Mouse (Mus musculus) megakaryocyte progenitor cell, adult 5-6 weeks (primary cell): ENCODE measurements around the gene Jph3. TPM values are rescaled to one million over a fixed set of nuclear protein-coding genes. Genes with fewer than 3 reads are reported as not detected.

Experiments
- ATAC-seq: replicated peaks from 2 replicates; pipeline ENCODE4 v1.8.0; 2016; ENCODE audit warnings: mild to moderate bottlenecking, moderate TSS enrichment, inconsistent platforms; ENCODE audit not compliant: poor library complexity
- total RNA-seq, 2 experiments: library from RNA; stranded (forward) in 1 of 2; stranded (reverse) in 1 of 2; fragments of 157-497, 149-512 nt in 1 of 2; fragments of 200-1000 nt in 1 of 2; gene quantifications; 2 replicates each; pipeline versions ENCODE4 v1.2.3 to v1.2.4; 2015 to 2017

Jph3 gene
- not detected in 2 replicates for total RNA-seq (2015)
- total RNA-seq (2017) = 0.04 TPM in 1 of 2 replicates, not detected in the other

DNA sequence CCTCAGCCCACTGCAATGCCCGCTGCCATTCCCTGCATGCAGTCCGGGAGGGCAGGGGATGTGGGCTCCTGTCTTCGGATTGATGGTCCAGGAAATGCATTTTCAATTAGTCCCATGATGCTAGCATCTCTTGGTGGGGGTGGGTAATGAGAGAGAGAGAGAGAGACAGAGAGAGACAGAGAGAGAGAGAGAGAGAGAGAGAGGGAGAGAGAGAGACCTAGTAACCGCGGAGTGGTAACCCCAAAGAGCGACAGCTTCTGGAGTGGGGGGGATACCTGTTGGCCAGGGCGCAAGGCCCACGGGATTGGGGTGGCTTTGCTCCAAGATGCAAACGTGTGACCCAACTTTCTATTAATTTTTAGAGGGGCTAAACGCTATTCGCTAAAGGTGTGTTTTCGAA lies at the start of gene Jph3:
Jph3 (plus strand) TSS at position 301 of the 400 bp plus-strand sequence.
- ATAC-seq = no peak

DNA sequence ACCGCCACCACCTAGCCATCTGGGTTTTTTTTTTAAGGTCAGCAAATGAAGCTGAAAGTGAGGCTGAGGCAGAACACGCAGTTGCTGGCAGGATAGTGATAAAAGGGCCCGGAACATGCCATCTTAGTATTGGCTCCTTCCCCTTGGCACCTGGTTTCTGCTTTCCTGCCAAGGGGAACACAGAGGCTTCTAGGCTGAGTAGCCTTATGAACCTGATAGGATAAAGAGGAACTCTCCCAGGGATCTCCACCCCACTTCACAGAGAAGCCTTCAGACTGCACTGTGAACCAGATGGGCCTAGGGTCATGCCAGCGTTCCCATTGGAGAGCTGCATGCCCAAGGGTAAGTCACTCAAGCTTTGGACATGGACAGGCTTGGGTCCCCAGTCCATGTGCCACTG lies 48.5 kb upstream of the Jph3 start:
- no peak for ATAC-seq

DNA sequence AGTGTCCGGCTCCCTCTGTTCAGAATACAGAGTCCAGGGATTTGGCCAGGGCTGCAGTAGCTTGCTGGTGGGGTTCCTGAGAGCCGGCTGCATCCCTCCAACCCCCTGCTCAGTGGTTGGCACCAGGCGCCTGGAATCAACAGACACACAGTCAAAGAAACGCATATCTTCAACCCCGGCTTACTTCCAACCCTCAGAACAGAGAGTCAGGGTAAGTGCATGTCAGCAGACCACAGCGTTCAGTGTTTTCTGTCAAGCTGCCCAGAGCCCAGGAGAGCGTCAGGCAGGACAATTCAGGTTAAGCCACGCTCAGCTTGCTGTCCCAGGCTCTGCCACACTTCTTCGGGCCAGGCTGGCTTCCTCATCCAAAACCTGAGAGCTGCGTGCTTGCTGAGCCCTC lies 48.0 kb upstream of the Jph3 start:
- no peak for ATAC-seq

GRCm38 (mm10) chr8:121683083-121683832 lies 46.2 kb upstream of the Jph3 start:
- ATAC-seq = no peak

DNA sequence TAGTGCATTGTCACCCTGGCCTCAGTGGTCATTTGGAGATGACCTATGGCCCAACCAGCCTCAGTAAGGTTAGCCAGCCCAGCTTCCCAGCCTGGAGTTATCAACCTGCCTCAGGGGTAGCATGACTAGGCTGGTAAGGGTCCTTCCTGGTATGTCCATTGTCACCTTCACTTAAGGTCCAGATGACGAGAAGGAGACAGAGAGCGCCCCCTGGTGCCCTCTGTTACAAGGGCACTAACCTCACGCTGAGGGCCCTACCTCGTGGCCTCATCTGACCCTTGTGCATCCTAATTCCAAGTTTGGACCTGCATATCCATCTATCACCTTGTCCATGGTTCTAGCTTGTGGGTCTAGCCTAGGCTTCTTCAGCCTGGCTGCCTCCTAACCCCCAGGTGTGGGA lies 44.0 kb upstream of the Jph3 start:
- peak; percentile 55 for ATAC-seq

DNA sequence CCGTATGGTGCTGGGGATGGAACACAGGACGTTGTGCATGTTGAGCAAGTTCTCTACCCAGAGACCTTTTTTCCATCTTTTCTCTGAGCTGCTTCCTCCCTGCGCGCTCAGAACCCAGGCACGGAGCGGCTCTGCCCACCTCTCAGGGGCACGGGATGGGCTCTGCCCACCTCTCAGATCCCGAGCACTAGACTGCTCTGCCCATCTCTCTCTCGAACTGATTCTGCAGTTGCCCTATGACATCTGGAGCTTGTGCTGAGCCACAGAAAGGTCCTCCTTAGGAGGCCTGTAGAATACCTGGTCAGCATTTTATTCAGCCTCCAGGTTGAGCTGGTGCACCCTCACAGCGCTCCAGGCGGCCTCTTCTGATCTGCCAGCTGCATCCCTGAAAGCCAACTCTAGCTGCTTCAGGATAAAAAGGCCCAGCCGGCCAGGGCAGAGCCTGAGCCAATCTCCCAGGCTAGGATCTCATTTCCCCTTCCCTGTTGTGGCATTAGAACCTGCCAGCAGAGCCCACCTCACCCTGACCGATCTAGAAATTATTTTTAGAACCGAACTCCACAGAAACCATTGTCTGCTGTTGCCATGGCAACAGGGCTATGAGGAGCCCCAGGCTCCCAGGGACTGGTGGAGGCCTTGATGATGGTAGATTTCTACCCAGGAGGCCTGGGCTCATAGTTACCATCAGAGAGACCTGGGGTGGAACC lies 41.8 kb upstream of the Jph3 start:
- no peak for ATAC-seq

DNA sequence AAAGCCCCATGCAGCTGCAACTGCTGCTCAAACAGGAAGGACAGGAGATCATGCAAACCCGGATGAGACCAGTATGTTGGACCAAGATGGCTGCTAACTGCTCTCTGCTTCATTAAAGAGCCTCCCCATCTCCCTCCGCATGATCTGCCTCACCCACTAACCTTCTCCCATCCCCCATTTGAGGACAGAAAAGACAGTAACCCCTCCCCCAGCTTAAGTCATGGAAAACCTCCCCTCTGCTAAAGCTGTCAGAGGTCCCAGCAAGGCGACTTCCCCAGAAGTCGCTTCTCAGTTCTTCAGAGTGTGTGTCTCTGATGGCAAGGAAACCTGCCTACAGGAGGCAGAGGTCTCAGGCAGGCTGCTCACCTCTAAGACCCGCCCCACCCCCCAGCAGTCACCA lies 40.9 kb upstream of the Jph3 start:
- no peak for ATAC-seq

DNA sequence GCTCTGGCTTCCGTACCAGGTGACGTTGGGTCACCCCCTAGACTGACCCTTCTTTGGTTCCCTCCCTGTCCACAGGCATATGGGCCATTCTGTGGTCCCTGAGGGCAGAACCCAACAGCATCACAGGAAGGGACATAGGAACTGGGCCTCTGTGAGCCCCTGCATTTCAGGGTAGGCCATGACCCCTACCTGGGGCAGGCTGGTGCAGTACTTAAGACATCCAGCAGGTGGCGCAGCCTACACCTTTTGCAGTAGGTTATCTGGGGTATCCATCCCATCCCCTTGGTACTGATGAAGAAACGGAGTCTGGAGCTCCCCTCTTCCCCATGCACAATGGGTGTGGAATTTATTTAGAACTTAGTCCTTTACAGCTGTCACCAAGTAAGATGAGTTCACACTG lies 35.0 kb upstream of the Jph3 start:
- ATAC-seq = peak; percentile 54

GRCm38 (mm10) chr8:121695585-121696184 lies 33.7 kb upstream of the Jph3 start:
- peak; percentile 79 for ATAC-seq

DNA sequence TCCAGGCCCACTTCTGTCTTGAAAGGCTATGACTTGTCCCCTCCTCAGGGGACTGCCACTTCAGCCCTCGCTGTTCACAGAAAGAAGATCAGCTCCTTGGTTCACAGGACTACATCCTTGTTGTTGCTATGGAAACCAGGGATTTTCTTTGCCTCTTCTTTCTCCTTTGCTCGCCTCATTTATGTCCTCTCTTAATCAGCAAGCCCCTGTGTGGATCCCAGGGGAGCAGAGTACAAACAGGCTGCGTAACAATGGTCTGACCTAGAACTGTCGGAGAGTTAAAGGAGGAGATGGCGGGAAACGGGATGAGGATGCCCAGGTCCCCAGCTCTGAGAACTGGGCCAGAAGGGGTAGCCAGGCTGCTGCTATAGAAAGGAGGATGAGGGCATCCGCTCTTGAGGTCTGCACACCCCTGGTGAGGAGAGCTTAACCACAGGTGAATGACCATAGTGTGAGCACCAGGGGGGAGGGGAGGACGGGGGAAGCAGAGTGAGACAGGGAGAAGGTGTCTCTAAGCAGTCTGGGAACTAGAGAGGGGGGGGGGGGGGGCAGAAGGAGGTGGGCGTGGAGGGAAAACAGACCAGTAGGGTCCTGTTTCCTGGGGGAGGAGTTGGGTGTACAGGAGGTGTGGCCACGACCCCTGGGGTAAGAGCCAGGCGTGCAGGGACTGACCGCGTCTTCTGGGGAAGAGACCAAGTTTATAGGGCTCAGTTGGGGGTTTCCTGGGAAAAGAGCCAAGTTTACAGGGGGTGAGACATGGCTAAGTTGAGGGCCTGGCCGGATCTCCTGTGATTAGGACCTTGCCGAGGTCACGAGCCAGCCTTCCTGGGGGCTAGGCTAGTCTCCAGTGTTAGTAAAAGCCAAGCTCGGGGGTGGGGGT lies 31.4 kb upstream of the Jph3 start:
- no peak for ATAC-seq

GRCm38 (mm10) chr8:121698615-121699101 lies 30.8 kb upstream of the Jph3 start:
- ATAC-seq = no peak

DNA sequence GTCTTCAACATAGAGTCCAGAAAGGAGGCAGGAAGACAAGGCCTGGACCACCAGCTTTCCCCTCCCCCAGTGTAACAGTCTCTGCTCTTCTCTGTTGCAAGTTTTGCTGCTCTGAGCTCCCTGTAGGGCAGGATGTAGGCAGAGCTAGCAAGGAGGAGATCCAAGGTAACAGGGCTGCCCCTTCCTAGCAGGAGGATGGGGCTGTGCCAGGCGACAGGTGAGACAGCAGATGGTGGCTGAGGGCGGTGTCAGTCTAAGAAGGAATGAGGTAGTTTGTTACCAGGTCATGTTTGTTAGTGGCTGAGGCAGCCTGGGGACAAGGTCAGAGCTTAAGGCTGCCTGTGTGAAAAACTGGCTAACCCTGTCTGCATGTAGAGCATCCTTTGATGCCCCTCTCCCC lies 29.5 kb upstream of the Jph3 start:
- ATAC-seq = no peak

DNA sequence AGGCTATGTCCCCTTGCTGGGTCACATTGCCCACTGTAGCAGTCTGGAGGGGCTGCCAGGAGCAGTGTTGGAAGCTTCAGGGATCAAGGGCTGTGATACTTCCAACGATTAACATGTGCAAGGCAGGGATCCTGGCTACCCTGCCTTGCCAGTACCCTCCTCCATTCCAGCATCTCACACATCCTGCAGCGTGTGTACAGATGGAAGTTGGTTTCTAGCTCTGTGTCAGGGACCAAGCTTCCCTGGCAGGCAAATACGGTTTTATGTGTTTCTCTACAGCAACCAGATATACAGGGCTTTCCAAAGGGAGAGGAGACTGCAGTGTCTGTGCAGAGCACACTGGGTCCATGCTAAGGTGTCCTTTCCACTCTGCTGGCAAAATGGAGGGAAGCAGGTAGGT lies 24.2 kb upstream of the Jph3 start:
- no peak for ATAC-seq

- ATAC-seq = no peak
Observed at GRCm38 (mm10) chr8:121706956-121707355, 22.5 kb upstream of the Jph3 start.

- ATAC-seq = no peak
Observed at GRCm38 (mm10) chr8:121708406-121708805, 21.0 kb upstream of the Jph3 start.

- ATAC-seq = no peak
Observed at GRCm38 (mm10) chr8:121717502-121717901, 11.9 kb upstream of the Jph3 start.

DNA sequence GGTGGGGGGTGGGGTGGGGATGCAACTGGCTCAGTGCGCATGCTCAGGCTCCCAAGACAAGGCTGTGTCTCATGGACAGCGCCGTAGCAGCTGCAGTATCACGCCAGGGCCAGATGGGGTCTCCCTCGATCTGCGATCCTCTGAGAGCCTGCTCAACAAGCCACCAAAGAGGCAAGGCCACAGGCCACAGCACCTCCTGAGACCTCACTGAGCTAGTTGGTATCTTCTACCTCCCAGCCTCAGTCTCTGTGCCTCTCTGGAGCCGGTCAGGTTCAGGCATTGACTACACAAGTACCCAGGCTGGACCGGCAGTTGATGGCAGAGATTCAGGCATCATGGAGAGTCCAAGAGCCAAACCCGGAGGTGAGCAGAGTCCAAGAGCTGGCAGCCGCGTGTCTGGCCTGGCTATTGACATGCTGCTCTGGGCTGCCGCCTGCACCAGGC lies 11.4 kb upstream of the Jph3 start:
- ATAC-seq = peak; percentile 96

DNA sequence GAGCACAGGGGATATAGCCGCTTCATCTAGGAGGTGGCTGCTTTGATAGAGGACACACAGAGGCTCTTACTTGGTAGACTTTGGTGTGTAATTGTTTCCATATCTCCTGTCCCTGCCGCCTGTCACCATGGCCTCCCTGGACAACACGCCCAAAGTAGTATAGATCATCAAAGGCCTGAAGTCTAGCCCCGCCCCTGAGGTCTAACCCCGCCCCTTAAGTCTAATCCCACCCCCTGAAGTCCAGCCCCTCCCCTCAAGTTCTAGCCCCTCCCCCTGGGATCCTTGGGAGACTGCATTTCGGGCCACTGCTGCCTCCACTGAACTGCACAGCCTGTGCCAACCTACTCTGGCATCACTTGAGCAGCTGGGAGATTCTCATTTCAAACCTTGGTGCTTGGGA lies 10.5 kb upstream of the Jph3 start:
- ATAC-seq = no peak

GRCm38 (mm10) chr8:121721072-121721471 lies 8.4 kb upstream of the Jph3 start:
- ATAC-seq = no peak

DNA sequence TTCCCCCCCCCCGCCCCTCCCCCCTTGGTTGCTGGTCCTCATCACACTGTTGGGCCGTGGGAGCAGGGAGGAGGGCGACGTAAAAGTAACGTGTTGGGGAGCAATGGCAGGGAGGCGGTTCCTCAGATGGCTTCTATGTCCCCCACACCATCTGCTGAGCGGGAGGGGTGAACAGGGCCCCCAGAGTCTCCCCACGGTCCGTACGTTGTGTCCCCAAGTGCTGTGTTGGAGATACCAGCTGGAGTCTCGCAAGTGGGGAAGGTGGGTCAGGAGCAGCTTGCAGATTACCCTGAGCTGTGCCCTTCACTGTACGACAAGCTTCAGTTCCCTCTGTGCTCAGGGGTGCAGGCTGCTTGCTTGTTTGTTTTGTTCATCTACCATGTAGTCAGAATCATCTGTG lies 5.6 kb upstream of the Jph3 start:
- no peak for ATAC-seq

- ATAC-seq = no peak
Observed at GRCm38 (mm10) chr8:121727164-121727563, 2.3 kb upstream of the Jph3 start.
